Mouse (Mus musculus) gastrocnemius, postnatal 10 days (tissue): ENCODE data around the gene Spon1. TPM values are rescaled to one million over a fixed set of nuclear protein-coding genes. Genes with fewer than 3 reads are reported as not detected.

ENCODE experiments used
- DNase-seq: peaks from one replicate; pipeline ENCODE4 v3.0.0; 2021; ENCODE audit warnings: mixed read lengths
- total RNA-seq, 2 experiments: library from RNA; stranded (reverse); gene quantifications; 2 replicates each; pipeline ENCODE4 v1.2.3; 2021

The Spon1 gene
- total RNA-seq, 2 experiments from 2014 or later = 5.1 to 5.6 TPM

- peak; percentile 35 for DNase-seq
These were observed 241.8 kb downstream of the Spon1 start for GRCm38 (mm10) chr7:114007565-114007964.

GRCm38 (mm10) chr7:114011726-114012443 is 246.1 kb downstream of the Spon1 start:
- no peak for DNase-seq

- DNase-seq = no peak
These were observed 250.5 kb downstream of the Spon1 start for GRCm38 (mm10) chr7:114016001-114016949.

- no peak for DNase-seq
These were observed 253.1 kb downstream of the Spon1 start for GRCm38 (mm10) chr7:114018861-114019260.

GRCm38 (mm10) chr7:114020057-114020703 is 254.4 kb downstream of the Spon1 start:
- DNase-seq = no peak

- peak; percentile 68 for DNase-seq
These were observed 254.9 kb downstream of the Spon1 start for GRCm38 (mm10) chr7:114020704-114021093.

- DNase-seq = no peak
These were observed 261.1 kb downstream of the Spon1 start for GRCm38 (mm10) chr7:114026923-114027322.

- no peak for DNase-seq
These were observed 261.6 kb downstream of the Spon1 start for GRCm38 (mm10) chr7:114027406-114027805.

- no peak for DNase-seq
These were observed 263.0 kb downstream of the Spon1 start for GRCm38 (mm10) chr7:114028828-114029227.

GRCm38 (mm10) chr7:114029596-114029995 is 263.8 kb downstream of the Spon1 start:
- peak; percentile 58 for DNase-seq

GRCm38 (mm10) chr7:114037237-114037636 is 271.4 kb downstream of the Spon1 start:
- DNase-seq = no peak

- no peak for DNase-seq
These were observed 275.6 kb downstream of the Spon1 start for GRCm38 (mm10) chr7:114041349-114041748.

GRCm38 (mm10) chr7:114042973-114043928 is 277.5 kb downstream of the Spon1 start:
- no peak for DNase-seq

GRCm38 (mm10) chr7:114043929-114044549 is 278.2 kb downstream of the Spon1 start:
- DNase-seq = no peak

GRCm38 (mm10) chr7:114045814-114046213 is 280.0 kb downstream of the Spon1 start:
- no peak for DNase-seq

- DNase-seq = no peak
These were observed 287.9 kb downstream of the Spon1 start for GRCm38 (mm10) chr7:114053720-114054119.

- no peak for DNase-seq
These were observed 292.4 kb downstream of the Spon1 start for GRCm38 (mm10) chr7:114058166-114058565.

GRCm38 (mm10) chr7:114058927-114059441 is 293.2 kb downstream of the Spon1 start:
- no peak for DNase-seq

- DNase-seq = no peak
These were observed 294.6 kb downstream of the Spon1 start for GRCm38 (mm10) chr7:114060445-114060844.

- DNase-seq = peak; percentile 23
These were observed 296.7 kb downstream of the Spon1 start for GRCm38 (mm10) chr7:114062451-114062850.

GRCm38 (mm10) chr7:114063534-114063933 is 297.7 kb downstream of the Spon1 start:
- no peak for DNase-seq
